Comparison of ENCODE assay signal across 26 mouse cellular contexts in the genomic region with DNA sequence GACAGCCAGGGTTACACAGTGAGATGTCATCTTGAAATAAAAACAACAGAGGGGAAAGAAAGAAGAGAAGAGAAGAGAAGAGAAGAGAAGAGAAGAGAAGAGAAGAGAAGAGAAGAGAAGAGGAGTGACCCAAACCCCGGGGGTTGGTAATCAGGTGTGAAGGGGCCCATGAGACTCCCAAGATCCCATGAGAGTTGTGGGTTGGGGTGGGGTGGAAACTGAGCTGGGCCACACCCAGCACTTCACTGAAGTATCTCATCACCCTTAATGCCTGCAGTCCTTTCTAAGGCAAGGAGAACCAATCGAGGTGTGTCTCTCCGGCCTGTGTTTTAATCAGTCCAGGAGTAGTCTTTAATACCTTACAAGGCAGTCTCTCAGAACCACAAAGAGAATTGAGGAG.
A peak's percentile ranks its signal among the peaks of the same experiment; 100 is the strongest.
DNase-seq lines count a peak whose midpoint lies in the region.
"Had no signal": no experiment of that assay in that cellular context is flagged by ENCODE, and none has a peak within 500 bp of the region (broad histone marks: within the 10 kb centered on the region; RNA-seq: fewer than 3 reads in every experiment).

No protein-coding gene starts in this region.

- H3K36me3 ChIP-seq in heart, embryonic 10.5 days, result no peaks in the 10 kb centered on the region
- H3K36me3 ChIP-seq in splenic B cell, adult 2 months (ENCODE audit: control insufficient read depth, insufficient read depth, low read length, poor library complexity, severe bottlenecking), result no peaks in the 10 kb centered on the region
- H3K36me3 ChIP-seq: embryonic facial prominence, embryonic 10.5 days; embryonic facial prominence, embryonic 13.5 days; heart, embryonic 12.5 days; heart, embryonic 15.5 days; hindbrain, embryonic 10.5 days; hindbrain, embryonic 13.5 days had no signal

- H3K27me3 ChIP-seq in heart, embryonic 10.5 days (ENCODE audit: insufficient read depth, poor library complexity, severe bottlenecking), result no peaks in the 10 kb centered on the region
- no peaks in the 10 kb centered on the region; the same call in 1 of the 2 replicates for H3K27me3 ChIP-seq in splenic B cell, adult 2 months (ENCODE audit: control insufficient read depth, insufficient read depth, low read length, poor library complexity, severe bottlenecking)
- H3K27me3 ChIP-seq: embryonic facial prominence, embryonic 13.5 days; forebrain, embryonic 13.5 days; heart, embryonic 12.5 days; heart, embryonic 15.5 days; hindbrain, embryonic 13.5 days had no signal

- no peak overlapping the region for H3K4me3 ChIP-seq in heart, embryonic 10.5 days
- H3K4me3 ChIP-seq: embryonic facial prominence, embryonic 10.5 days; embryonic facial prominence, embryonic 13.5 days; erythroblast, embryonic 14.5 days; forebrain, embryonic 13.5 days; heart, embryonic 12.5 days; heart, embryonic 15.5 days; hindbrain, embryonic 10.5 days; hindbrain, embryonic 13.5 days had no signal

- no peak for DNase-seq in heart, embryonic 10.5 days (ENCODE audit: low spot score)
- no peak for DNase-seq in heart, adult 11 months
- DNase-seq in spleen, postnatal 36 days (ENCODE audit: low spot score in 2 of 2), result peak; percentile 63 to 64
- no peak for DNase-seq in spleen, adult 12 weeks (ENCODE audit: low spot score)
- peak; percentile 58 for DNase-seq in splenic B cell, adult 2 months (ENCODE audit: low read depth, low spot score)
- no peak for DNase-seq in adipocyte (ENCODE audit: low spot score)
- DNase-seq in kidney, postnatal 4 days, result no peak
- DNase-seq: adrenal gland, adult 8-10 months; adrenal gland, postnatal 25 days; cerebellum, adult 11-12 months; cerebellum, adult 8-10 months; cerebellum, postnatal 10 days; cerebellum, postnatal 36 days; embryo, embryonic 11 days; gastrocnemius, postnatal 10 days; gastrocnemius, postnatal 36 days; heart, postnatal 10 days; heart, postnatal 36 days had no signal

- no peaks in the 10 kb centered on the region for H3K9me3 ChIP-seq in heart, embryonic 10.5 days
- H3K9me3 ChIP-seq: embryonic facial prominence, embryonic 10.5 days; embryonic facial prominence, embryonic 13.5 days; forebrain, embryonic 13.5 days; heart, embryonic 12.5 days; heart, embryonic 15.5 days; hindbrain, embryonic 10.5 days; hindbrain, embryonic 13.5 days had no signal

- H3K4me1 ChIP-seq in heart, embryonic 10.5 days, result no peaks in the 10 kb centered on the region; the same call in 1 of the 2 replicates
- H3K4me1 ChIP-seq: hindbrain, embryonic 10.5 days; hindbrain, embryonic 13.5 days had no signal

- 32% methylated on average over 3 of the region's 3 CpGs for WGBS in heart, embryonic 10.5 days

- H3K27ac ChIP-seq in heart, embryonic 10.5 days, result peak overlapping the region; percentile 16; the same call in 1 of the 2 replicates
- H3K27ac ChIP-seq: embryonic facial prominence, embryonic 10.5 days; embryonic facial prominence, embryonic 13.5 days; forebrain, embryonic 13.5 days; heart, embryonic 15.5 days; hindbrain, embryonic 10.5 days; hindbrain, embryonic 13.5 days had no signal

Comparison
In these comparisons a context has a peak if more than half of its experiments do, and no peak if none do; other contexts are left out.
1. DNase-seq: peak in spleen, postnatal 36 days (2 of 2) and splenic B cell, adult 2 months (single experiment); none in heart, embryonic 10.5 days (single experiment), heart, adult 11 months (single experiment), spleen, adult 12 weeks (single experiment), adipocyte (single experiment) and kidney, postnatal 4 days (0 of 2).